Mouse (Mus musculus): Measurements from ENCODE around the gene Ifnl3.

Gene Ifnl3

GRCm38 (mm10) chr7:28547154-28547553, 24.5 kb downstream of the Ifnl3 start, which contains the start of gene Nccrp1:
Gene Nccrp1, minus strand, starts transcription at chr7:28547254.
- DNase-seq, result no peak

- no peak for DNase-seq
Measured at GRCm38 (mm10) chr7:28547628-28548027, 25.0 kb downstream of the Ifnl3 start.

GRCm38 (mm10) chr7:28553076-28553475, 30.4 kb downstream of the Ifnl3 start:
- no peak for DNase-seq

- DNase-seq, result no peak
Measured at GRCm38 (mm10) chr7:28555939-28556535, 33.4 kb downstream of the Ifnl3 start.

GRCm38 (mm10) chr7:28557069-28557468, 34.4 kb downstream of the Ifnl3 start:
- no peak for DNase-seq

- DNase-seq, result no peak
Measured at GRCm38 (mm10) chr7:28557708-28558107, 35.1 kb downstream of the Ifnl3 start.

GRCm38 (mm10) chr7:28558486-28558885, 35.9 kb downstream of the Ifnl3 start:
- peak; percentile 83 for DNase-seq

- no peak for DNase-seq
Measured at GRCm38 (mm10) chr7:28560856-28561255, 38.2 kb downstream of the Ifnl3 start.

GRCm38 (mm10) chr7:28561967-28562366, 39.3 kb downstream of the Ifnl3 start:
- no peak for DNase-seq

GRCm38 (mm10) chr7:28562371-28562770, 39.7 kb downstream of the Ifnl3 start:
- no peak for DNase-seq

- no peak for DNase-seq
Measured at GRCm38 (mm10) chr7:28562951-28563350, 40.3 kb downstream of the Ifnl3 start.

- no peak for DNase-seq
Measured at GRCm38 (mm10) chr7:28565407-28565806, 42.8 kb downstream of the Ifnl3 start.

- no peak for DNase-seq
Measured at GRCm38 (mm10) chr7:28567539-28567938, 44.9 kb downstream of the Ifnl3 start.

GRCm38 (mm10) chr7:28568253-28568652, 45.6 kb downstream of the Ifnl3 start:
- peak; percentile 79 for DNase-seq

- peak; percentile 95 for DNase-seq
Measured at GRCm38 (mm10) chr7:28570291-28570981, 47.8 kb downstream of the Ifnl3 start.

GRCm38 (mm10) chr7:28570982-28571682, 48.5 kb downstream of the Ifnl3 start:
- peak; percentile 74 for DNase-seq

- peak; percentile 59 for DNase-seq
Measured at GRCm38 (mm10) chr7:28572689-28573088, 50.1 kb downstream of the Ifnl3 start.

- DNase-seq, result no peak
Measured at GRCm38 (mm10) chr7:28573236-28573635, 50.6 kb downstream of the Ifnl3 start.

Data from kidney, postnatal 14 days (tissue).